Mouse (Mus musculus) bone marrow, adult 2 months (tissue): ENCODE results near the gene Dgki. TPM values are rescaled to one million over a fixed set of nuclear protein-coding genes. Genes with fewer than 3 reads are reported as not detected.

Experiments used
- H3K27ac ChIP-seq: fragments of 200-500 bp; 2 replicates; pipeline ENCODE4 v1.5.1; 2012; ENCODE audit warnings: low read depth, mild to moderate bottlenecking, control low read depth, inconsistent platforms, low read length; ENCODE audit not compliant: control insufficient read depth, poor library complexity, insufficient read depth
- H3K4me1 ChIP-seq: fragments of 200-500 bp; 2 replicates; pipeline ENCODE4 v1.6.1; 2011; ENCODE audit warnings: low read length; ENCODE audit not compliant: control insufficient read depth, insufficient read depth
- H3K4me3 ChIP-seq: fragments of 200-500 bp; replicated peaks from 2 replicates; pipeline ENCODE3; 2011; ENCODE audit warnings: mild to moderate bottlenecking, low read depth, low read length, control low read depth; ENCODE audit not compliant: control insufficient read depth
- CTCF ChIP-seq: fragments of 200-500 bp; IDR thresholded peaks from 2 replicates; pipeline ENCODE4 v1.5.1; 2011; ENCODE audit warnings: low read length, control low read depth; ENCODE audit not compliant: control insufficient read depth, insufficient read depth
- POLR2A ChIP-seq: fragments of 200-500 bp; IDR thresholded peaks from 2 replicates; pipeline ENCODE4 v1.6.1; 2011; ENCODE audit warnings: low read depth, mild to moderate bottlenecking, control low read depth, low read length, borderline replicate concordance; ENCODE audit not compliant: control insufficient read depth
- WGBS: fragments of 180-500 bp; shearing (Covaris S2); methylation state at CpG from one replicate; pipeline ENCODE4 v1.1.7; 2018; 5-methylcytosine and 5-hydroxymethylcytosine counted together
- polyA plus RNA-seq: library from polyadenylated mRNA; stranded (reverse); fragments of >200 nt; gene quantifications from 2 replicates; pipeline ENCODE4 v1.2.4, GENCODE M21; 2011; ENCODE audit warnings: low replicate concordance; ENCODE audit not compliant: missing spikeins, insufficient read depth, insufficient read length

Gene Dgki
- polyA plus RNA-seq, 1 experiment, result 7.2 TPM

GRCm38 (mm10) chr6:37097356-37098155 is 202.4 kb downstream of the Dgki start:
- no peaks in the 10 kb centered on the region for H3K4me1 ChIP-seq
- WGBS, result 46% methylated on average over 18 of the region's 18 CpGs
- no peak overlapping the region for H3K4me3 ChIP-seq
- no peak overlapping the region for H3K27ac ChIP-seq
- TF ChIP-seq CTCF (peak; percentile 95), POLR2A (no peak)

GRCm38 (mm10) chr6:37096840-37097305 is 203.1 kb downstream of the Dgki start:
- no peak for TF ChIP-seq CTCF
- no peak for TF ChIP-seq POLR2A
- no peak overlapping the region for H3K4me3 ChIP-seq
- H3K27ac ChIP-seq, result no peak overlapping the region
- H3K4me1 ChIP-seq, result no peaks in the 10 kb centered on the region
- WGBS, result 70% methylated on average over 12 of the region's 12 CpGs

- TF ChIP-seq CTCF, result no peak
- TF ChIP-seq POLR2A, result no peak
- Histone ChIP-seq H3K4me1 (no peaks in the 10 kb centered on the region), H3K27ac (no peak overlapping the region), H3K4me3 (no peak overlapping the region)
- WGBS, result 60% methylated on average over 8 of the region's 8 CpGs
Observed at GRCm38 (mm10) chr6:37089148-37090111, 210.6 kb downstream of the Dgki start.

GRCm38 (mm10) chr6:37082990-37083389 is 217.0 kb downstream of the Dgki start:
- H3K4me1 ChIP-seq, result no peaks in the 10 kb centered on the region
- 89% methylated on average over 3 of the region's 3 CpGs for WGBS
- no peak overlapping the region for H3K4me3 ChIP-seq
- no peak overlapping the region for H3K27ac ChIP-seq
- TF ChIP-seq POLR2A (no peak), CTCF (no peak)

GRCm38 (mm10) chr6:37072401-37073016 is 227.5 kb downstream of the Dgki start:
- Histone ChIP-seq H3K4me1 (no peaks in the 10 kb centered on the region), H3K4me3 (no peak overlapping the region), H3K27ac (no peak overlapping the region)
- no peak for TF ChIP-seq POLR2A
- no peak for TF ChIP-seq CTCF
- 77% methylated on average over 9 of the region's 9 CpGs for WGBS

GRCm38 (mm10) chr6:37069836-37070600 is 230.0 kb downstream of the Dgki start:
- no peaks in the 10 kb centered on the region for H3K4me1 ChIP-seq
- no peak overlapping the region for H3K4me3 ChIP-seq
- 83% methylated on average over 14 of the region's 14 CpGs for WGBS
- no peak overlapping the region for H3K27ac ChIP-seq
- TF ChIP-seq CTCF, result no peak
- TF ChIP-seq POLR2A, result no peak

- WGBS, result 77% methylated on average over 6 of the region's 6 CpGs
- no peak for TF ChIP-seq CTCF
- TF ChIP-seq POLR2A, result no peak
- no peak overlapping the region for H3K27ac ChIP-seq
- H3K4me1 ChIP-seq, result no peaks in the 10 kb centered on the region; the same call in 1 of the 2 replicates
- H3K4me3 ChIP-seq, result no peak overlapping the region
Observed at GRCm38 (mm10) chr6:37068737-37069136, 231.2 kb downstream of the Dgki start.

GRCm38 (mm10) chr6:37067357-37067756 is 232.6 kb downstream of the Dgki start:
- TF ChIP-seq CTCF (no peak), POLR2A (no peak)
- Histone ChIP-seq H3K4me3 (no peak overlapping the region), H3K4me1 (no peaks in the 10 kb centered on the region; the same call in 1 of the 2 replicates), H3K27ac (no peak overlapping the region)
- 67% methylated on average over 1 of the region's 1 CpGs for WGBS
